Mouse (Mus musculus) ES-E14 (cell line): ENCODE measurements at regions not wholly inside any gene's neighbourhood (a gene's known extent, or its start where the extent isn't known, plus 50 kb on each side); places are given as distances from the start of the nearest gene placed in this dataset.

Experiments
- DNase-seq: peaks from one replicate; pipeline ENCODE4 v3.0.0-alpha.2; 2013; ENCODE audit warnings: low read depth, low spot score
- H3K27ac ChIP-seq: 2 replicates; pipeline ENCODE4 v1.5.1; 2012; ENCODE audit warnings: low read depth, mild to moderate bottlenecking, low read length, moderate library complexity, mixed read lengths; ENCODE audit not compliant: poor library complexity, insufficient read depth, severe bottlenecking
- H3K36me3 ChIP-seq: 2 replicates; pipeline ENCODE4 v1.6.1; 2012; ENCODE audit warnings: mild to moderate bottlenecking, low read length, moderate library complexity, mixed read lengths; ENCODE audit not compliant: control insufficient read depth, poor library complexity, insufficient read depth, severe bottlenecking
- H3K4me1 ChIP-seq, 2 experiments: fragments of 150-350 bp in 1 of 2; sonication (generic) in 1 of 2; 2 replicates each; pipeline ENCODE4 v1.6.1; 2012; ENCODE audit warnings: low read length in 2 of 2, mild to moderate bottlenecking in 1 of 2, mixed read lengths in 1 of 2; ENCODE audit not compliant: control insufficient read depth in 2 of 2, insufficient read depth in 2 of 2, poor library complexity in 1 of 2
- H3K4me3 ChIP-seq, 2 experiments: fragments of 150-350 bp in 1 of 2; sonication (generic) in 1 of 2; 2 replicates each; pipeline ENCODE4 v1.5.1; 2012; ENCODE audit warnings: low read length in 2 of 2, low read depth in 1 of 2, mild to moderate bottlenecking in 1 of 2, mixed read lengths in 1 of 2; ENCODE audit not compliant: insufficient read depth in 1 of 2, poor library complexity in 1 of 2, severe bottlenecking in 1 of 2
- H3K9ac ChIP-seq: 2 replicates; pipeline ENCODE4 v1.6.1; 2012; ENCODE audit warnings: low read depth, mild to moderate bottlenecking, low read length, mixed read lengths; ENCODE audit not compliant: poor library complexity, insufficient read depth, severe bottlenecking
- H3K9me3 ChIP-seq: fragments of 150-350 bp; sonication (generic); 2 replicates; pipeline ENCODE4 v1.6.1; 2012; ENCODE audit warnings: low read depth, mild to moderate bottlenecking, low read length; ENCODE audit not compliant: control insufficient read depth, insufficient read depth
- CHD2 ChIP-seq: IDR thresholded peaks from 2 replicates; pipeline ENCODE4 v1.6.1; 2014; ENCODE audit warnings: mild to moderate bottlenecking, low read depth, low read length, inconsistent platforms
- HCFC1 ChIP-seq: IDR thresholded peaks from 2 replicates; pipeline ENCODE4 v1.6.1; 2012; ENCODE audit warnings: low read length, inconsistent platforms, borderline replicate concordance; ENCODE audit not compliant: insufficient read depth
- MAFK ChIP-seq: IDR thresholded peaks from 2 replicates; pipeline ENCODE4 v1.6.1; 2014; ENCODE audit warnings: mild to moderate bottlenecking, low read depth, low read length, inconsistent platforms; ENCODE audit not compliant: insufficient read depth
- ZC3H11A ChIP-seq: IDR thresholded peaks from 2 replicates; pipeline ENCODE4 v1.6.1; 2012; ENCODE audit warnings: low read depth, mild to moderate bottlenecking, inconsistent platforms, low read length, borderline replicate concordance
- ZNF384 ChIP-seq: IDR thresholded peaks from 2 replicates; pipeline ENCODE4 v1.6.1; 2012; ENCODE audit warnings: low read depth, low read length, inconsistent platforms
- in situ Hi-C, 2 experiments: fragments of 600-800 bp; cut with MboI; formaldehyde crosslinking; loops; one replicate each; pipeline ENCODE4 v1.15.1; 2025; ENCODE audit warnings: low sequenced_read_pairs in 2 of 2, inconsistent platforms in 1 of 2; ENCODE audit not compliant: unreplicated experiment in 2 of 2

DNA sequence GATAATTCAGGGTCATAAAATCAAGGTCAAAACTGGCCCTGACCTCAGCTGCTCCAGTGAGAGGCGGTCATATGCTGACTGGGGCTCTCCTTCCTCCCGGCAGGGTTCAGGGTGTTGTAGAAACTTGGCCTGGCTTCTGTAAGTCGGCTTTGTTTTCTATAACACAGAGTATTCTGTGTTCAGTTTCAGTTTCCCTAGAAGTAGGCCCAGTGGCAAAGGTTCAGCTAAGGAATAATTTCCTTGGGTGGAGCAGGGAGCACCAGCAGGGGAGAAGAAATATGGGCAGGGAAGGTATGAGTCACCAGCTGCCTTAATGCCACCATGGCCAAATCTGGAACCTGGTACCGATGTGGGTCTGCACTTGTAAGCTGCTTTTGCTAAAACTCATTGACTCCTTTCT lies 153.5 kb downstream of the Hibadh start:
- in situ Hi-C loops: no loop called here
- H3K27ac ChIP-seq: no peak overlapping the region

DNA sequence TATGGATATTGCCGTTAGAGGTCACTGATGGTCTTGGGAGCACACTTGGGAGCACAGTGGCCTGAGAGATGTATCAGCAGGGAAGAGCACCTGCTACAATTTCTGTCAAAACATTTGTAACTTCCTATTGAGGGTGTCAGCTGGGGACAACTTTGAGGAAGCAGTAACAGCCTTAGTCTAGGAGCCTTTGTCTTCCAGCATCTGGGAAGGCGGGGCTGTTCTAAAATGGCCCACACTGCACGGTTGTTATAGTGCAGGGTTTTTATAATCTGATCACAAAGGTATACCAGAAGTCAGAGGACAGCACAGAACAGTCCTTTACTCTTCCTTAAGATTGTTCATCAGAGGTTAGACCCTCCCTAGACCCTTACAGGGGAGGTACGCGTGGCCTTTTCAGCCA lies 152.3 kb downstream of the Hibadh start:
- in situ Hi-C loops: no loop called here
- no peaks in the 10 kb centered on the region for H3K4me1 ChIP-seq
- no peak for DNase-seq
- TF ChIP-seq CHD2 (no peak), MAFK (no peak), HCFC1 (no peak), ZC3H11A (no peak), ZNF384 (no peak)
- H3K9ac ChIP-seq: no peak overlapping the region
- no peaks in the 10 kb centered on the region for H3K9me3 ChIP-seq
- no peak overlapping the region for H3K4me3 ChIP-seq
- no peaks in the 10 kb centered on the region for H3K36me3 ChIP-seq
- H3K27ac ChIP-seq: no peak overlapping the region

More for the DNA sequence above, 153.5 kb downstream of the Hibadh start:
- Histone ChIP-seq H3K36me3 (no peaks in the 10 kb centered on the region), H3K9me3 (no peaks in the 10 kb centered on the region), H3K4me1 (no peaks in the 10 kb centered on the region), H3K4me3 (no peak overlapping the region), H3K9ac (no peak overlapping the region)
- no peak for DNase-seq
- no peak for TF ChIP-seq ZC3H11A
- TF ChIP-seq HCFC1: no peak
- TF ChIP-seq ZNF384: no peak
- no peak for TF ChIP-seq MAFK
- no peak for TF ChIP-seq CHD2

DNA sequence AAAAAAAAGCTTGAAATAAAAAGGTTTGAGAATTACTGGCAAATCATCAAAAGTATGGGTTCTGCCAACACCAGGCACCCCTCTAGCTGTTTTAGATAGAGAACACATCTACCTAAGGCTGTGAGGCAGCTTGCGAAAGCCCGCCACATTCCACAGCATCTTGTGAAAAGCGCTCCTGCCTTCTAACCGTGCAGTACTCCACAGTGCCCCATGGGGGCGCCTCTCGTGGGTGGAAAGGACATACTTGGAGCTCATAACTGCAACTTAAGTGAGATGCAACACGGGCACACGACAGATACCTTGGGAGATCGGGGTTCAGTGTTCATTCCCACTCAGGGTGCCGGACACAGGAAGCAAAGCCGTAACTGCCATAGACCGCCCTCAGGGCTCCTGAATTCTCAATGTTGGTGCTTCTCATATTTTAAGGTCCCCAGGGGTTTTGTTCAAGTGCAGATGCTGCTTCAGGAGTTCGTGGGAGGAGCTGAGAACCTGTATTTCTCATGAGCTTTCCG lies 149.9 kb downstream of the Hibadh start:
- TF ChIP-seq MAFK: no peak
- TF ChIP-seq ZC3H11A: 0 out of 2 replicates have a peak, but pooled peaks have one; percentile 7
- TF ChIP-seq CHD2: no peak
- no peak for TF ChIP-seq ZNF384
- no peak for TF ChIP-seq HCFC1
- no peak overlapping the region for H3K27ac ChIP-seq
- no peaks in the 10 kb centered on the region for H3K9me3 ChIP-seq
- peak; percentile 28 for DNase-seq
- no peak overlapping the region for H3K9ac ChIP-seq
- no peaks in the 10 kb centered on the region for H3K4me1 ChIP-seq
- no peaks in the 10 kb centered on the region for H3K36me3 ChIP-seq
- in situ Hi-C loops: no loop called here
- H3K4me3 ChIP-seq: no peak overlapping the region

DNA sequence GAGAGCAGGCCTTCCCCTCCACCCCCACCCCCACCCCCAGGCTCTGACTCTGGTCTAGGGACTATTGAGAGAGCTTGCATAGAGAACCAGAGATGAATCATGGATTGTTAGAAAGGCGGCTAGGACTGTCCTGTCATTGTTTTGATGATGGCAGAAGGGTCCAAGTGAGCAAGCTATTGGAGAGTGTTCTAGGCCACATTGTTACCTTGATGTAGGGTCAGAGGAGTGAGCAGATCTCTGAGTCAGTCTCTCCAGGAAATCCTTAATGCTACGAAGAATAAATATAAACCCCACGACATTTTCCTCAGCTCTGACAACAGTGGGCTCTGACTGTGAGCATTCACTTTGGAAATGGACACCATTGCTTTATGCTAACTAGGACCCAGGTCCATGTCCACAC lies 144.9 kb downstream of the Hibadh start:
- Histone ChIP-seq H3K4me3 (no peak overlapping the region), H3K27ac (no peak overlapping the region), H3K9ac (no peak overlapping the region), H3K36me3 (no peaks in the 10 kb centered on the region), H3K9me3 (no peaks in the 10 kb centered on the region), H3K4me1 (no peaks in the 10 kb centered on the region)
- in situ Hi-C loops: no loop called here
- DNase-seq: no peak
- TF ChIP-seq HCFC1 (no peak), ZNF384 (no peak), ZC3H11A (no peak), MAFK (no peak), CHD2 (no peak)

DNA sequence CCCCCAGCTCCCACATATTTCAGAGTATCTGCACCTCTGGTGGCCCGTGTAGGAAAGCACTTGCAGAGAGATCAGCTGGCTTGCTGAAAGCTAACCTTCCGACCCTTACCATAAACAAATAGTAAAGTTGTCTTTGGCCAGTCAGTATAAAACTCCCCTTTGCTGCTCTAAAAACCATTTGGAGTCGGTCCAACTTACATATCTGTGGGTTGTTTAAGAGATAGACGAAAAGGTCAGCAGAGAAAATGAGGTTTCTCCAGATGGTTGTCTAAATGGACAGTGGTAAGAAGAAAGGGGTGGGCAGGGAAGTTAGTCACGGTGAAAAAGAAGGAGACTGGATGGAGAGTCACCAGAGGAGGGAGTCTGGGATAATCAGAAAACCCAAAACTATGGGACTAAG lies 144.3 kb downstream of the Hibadh start:
- in situ Hi-C loops: no loop called here
- Histone ChIP-seq H3K27ac (no peak overlapping the region), H3K4me1 (no peaks in the 10 kb centered on the region), H3K36me3 (no peaks in the 10 kb centered on the region), H3K4me3 (no peak overlapping the region), H3K9ac (no peak overlapping the region), H3K9me3 (no peaks in the 10 kb centered on the region)
- no peak for DNase-seq
- no peak for TF ChIP-seq MAFK
- TF ChIP-seq ZC3H11A: no peak
